Mouse (Mus musculus) embryonic fibroblast, embryonic 13.5 days (primary cell): ENCODE data around the gene Sult2b1. TPM values are rescaled to one million over a fixed set of nuclear protein-coding genes. Genes with fewer than 3 reads are reported as not detected.

Experiments
- H3K27ac ChIP-seq: 2 replicates; pipeline ENCODE4 v1.5.1; 2012; ENCODE audit warnings: low read length, control low read depth, inconsistent platforms; ENCODE audit not compliant: insufficient read depth
- H3K4me1 ChIP-seq: 2 replicates; pipeline ENCODE4 v1.6.1; 2011; ENCODE audit warnings: low read length; ENCODE audit not compliant: control insufficient read depth, insufficient read depth
- H3K4me3 ChIP-seq: 2 replicates; pipeline ENCODE4 v1.5.1; 2011; ENCODE audit warnings: mild to moderate bottlenecking, control low read depth, low read length; ENCODE audit not compliant: insufficient read depth
- CTCF ChIP-seq: IDR thresholded peaks from 2 replicates; pipeline ENCODE4 v1.5.1; 2011; ENCODE audit warnings: mild to moderate bottlenecking, control low read depth, low read length, moderate library complexity, borderline replicate concordance; ENCODE audit not compliant: insufficient read depth
- POLR2A ChIP-seq: IDR thresholded peaks from 2 replicates; pipeline ENCODE4 v1.6.1; 2011; ENCODE audit warnings: low read depth, mild to moderate bottlenecking, control low read depth, low read length, moderate library complexity
- polyA plus RNA-seq: library from polyadenylated mRNA; stranded (reverse); fragments of >200 nt; gene quantifications from 2 replicates; pipeline ENCODE4 v1.2.4, GENCODE M21; 2011; ENCODE audit warnings: low read depth; ENCODE audit not compliant: missing spikeins, insufficient read length

The Sult2b1 gene
- polyA plus RNA-seq, 1 experiment: 0.44 TPM

DNA sequence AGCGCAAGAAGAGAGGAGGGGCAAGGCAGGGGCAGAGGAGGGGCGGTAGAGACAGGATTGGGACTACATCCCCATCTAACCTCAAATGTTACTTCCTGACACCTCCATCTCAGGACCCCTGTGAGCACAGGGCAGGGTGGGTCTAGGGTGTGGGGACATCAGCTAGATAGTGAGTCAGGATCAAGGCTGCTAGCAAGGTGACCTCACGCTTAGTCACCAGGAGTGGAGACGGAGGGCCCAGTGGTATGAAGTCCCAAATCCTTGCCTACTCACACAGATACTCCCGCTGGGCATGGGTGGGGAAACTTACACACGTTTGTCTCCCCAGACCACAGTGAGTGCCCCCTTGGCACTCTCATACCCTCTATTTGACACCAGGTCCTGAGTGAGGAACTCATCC lies 18.1 kb upstream of the Sult2b1 start:
- TF ChIP-seq POLR2A: no peak
- no peak for TF ChIP-seq CTCF
- Histone ChIP-seq H3K4me1 (peaks cover 13% of the 10 kb centered on the region), H3K4me3 (no peak overlapping the region), H3K27ac (peak overlapping the region; percentile 75)

DNA sequence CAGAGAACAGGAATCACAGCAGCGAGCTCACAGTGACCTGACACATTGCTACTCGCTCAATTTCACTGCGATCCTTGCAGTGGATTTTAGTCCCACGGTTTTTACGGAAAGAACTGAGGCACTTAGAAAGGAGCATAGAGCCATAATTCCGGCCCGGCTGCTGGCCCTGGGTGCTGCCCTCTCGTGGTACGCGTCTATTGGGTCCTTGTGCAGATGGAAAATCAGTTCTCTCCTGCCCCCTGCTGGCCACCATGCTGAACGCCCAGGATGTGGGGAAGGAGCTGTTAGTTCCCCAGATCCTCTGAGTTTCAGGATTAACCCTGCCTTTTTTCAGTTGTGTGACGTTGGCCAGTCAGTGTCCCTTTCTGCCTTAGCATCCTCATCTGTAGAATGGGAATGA lies 16.9 kb upstream of the Sult2b1 start:
- no peak overlapping the region for H3K27ac ChIP-seq
- peaks cover 13% of the 10 kb centered on the region for H3K4me1 ChIP-seq
- TF ChIP-seq POLR2A: no peak
- TF ChIP-seq CTCF: peak; percentile 100
- H3K4me3 ChIP-seq: no peak overlapping the region

DNA sequence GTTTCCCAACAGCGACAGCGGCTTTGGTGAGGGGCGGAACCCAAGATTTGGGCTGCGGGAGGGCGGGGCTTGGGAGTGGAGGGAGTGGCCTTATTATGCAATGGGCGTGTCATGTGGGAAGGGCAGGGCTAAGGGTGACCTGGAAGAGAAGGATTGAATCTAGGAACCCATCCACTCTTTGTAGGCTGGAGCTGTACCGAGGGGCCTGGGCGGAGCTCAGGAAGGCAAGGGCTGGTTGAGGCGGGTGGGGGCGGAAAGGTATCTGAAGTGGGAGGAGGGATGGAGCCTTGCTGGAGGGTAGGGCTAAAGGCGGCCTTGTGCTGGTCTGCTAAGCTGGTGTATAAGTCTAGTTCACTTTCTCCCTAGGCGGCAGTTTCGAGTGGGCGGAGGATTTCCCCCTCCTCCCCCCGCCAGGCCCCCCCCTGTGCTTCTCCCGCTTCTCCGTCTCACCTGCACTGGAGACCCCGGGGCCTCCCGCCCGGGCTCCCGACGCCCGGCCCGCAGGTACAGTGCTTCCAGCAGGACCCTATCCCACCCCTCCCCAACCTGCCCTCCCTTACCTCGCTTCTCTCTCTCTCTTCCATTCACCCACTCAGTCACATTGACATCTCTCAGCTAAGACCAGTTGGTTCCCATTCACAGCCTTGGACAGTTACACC lies 16.2 kb upstream of the Sult2b1 start:
- no peak overlapping the region for H3K27ac ChIP-seq
- H3K4me3 ChIP-seq: no peak overlapping the region
- peaks cover 13% of the 10 kb centered on the region for H3K4me1 ChIP-seq
- TF ChIP-seq CTCF (no peak), POLR2A (no peak)

DNA sequence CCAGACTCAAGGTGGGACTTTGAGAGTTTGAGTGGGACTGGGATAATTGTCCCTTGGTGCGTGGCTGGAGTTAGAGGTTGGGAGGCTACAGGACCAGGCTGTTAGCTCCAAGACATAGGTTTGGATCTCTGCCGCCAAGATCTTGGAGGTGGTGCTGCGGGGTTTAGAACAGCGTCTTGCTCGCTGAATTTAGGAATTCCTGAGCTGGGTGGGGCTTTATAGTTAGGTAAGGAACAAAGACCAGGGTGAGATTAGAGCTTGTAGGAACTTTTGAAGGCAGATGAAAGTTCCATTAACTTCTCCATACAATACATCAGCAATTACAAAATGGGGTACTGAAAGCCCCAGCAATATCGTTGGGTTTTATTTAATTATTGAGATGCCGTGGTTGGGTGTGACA lies 15.5 kb upstream of the Sult2b1 start:
- H3K27ac ChIP-seq: no peak overlapping the region
- no peak overlapping the region for H3K4me3 ChIP-seq
- H3K4me1 ChIP-seq: peaks cover 13% of the 10 kb centered on the region
- TF ChIP-seq CTCF: no peak

DNA sequence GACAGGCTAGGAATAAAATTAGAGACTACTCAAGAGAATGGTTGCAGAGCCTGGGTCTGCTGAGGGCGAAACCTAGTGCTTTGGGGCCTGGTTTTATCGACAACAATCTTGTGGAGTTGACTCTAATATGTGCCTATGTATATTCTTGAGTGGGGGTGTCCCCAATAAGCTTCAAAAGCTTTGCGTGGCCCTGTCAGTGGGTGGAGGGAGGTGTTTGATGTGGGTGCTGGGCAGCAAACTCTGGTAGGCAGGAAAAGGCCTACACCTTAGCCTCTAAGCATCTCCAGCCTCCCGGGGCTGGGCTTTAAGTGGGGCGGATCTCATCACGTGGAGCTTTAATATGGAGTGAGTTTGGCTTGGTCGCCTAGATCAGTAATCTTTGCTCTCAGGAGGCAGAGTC lies 14.5 kb upstream of the Sult2b1 start:
- Histone ChIP-seq H3K4me1 (peaks cover 13% of the 10 kb centered on the region), H3K4me3 (no peak overlapping the region), H3K27ac (no peak overlapping the region)
- TF ChIP-seq CTCF (no peak), POLR2A (no peak)

DNA sequence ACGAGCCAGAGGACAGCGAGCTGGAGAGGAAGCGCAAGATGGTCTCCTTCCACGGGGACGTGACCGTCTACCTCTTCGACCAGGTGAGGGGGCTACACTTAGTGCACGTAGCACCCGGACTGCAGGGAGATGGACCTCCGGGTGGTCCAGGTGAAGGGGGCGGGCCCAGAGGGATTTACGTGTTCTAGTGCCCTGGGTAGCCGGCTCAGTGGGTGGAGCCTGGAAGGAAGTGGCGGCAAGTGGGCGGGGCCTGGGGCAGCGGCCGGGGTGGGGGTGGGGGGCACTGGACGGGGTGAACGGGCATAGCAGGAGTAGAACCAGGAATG lies 14.0 kb upstream of the Sult2b1 start:
- H3K4me1 ChIP-seq: peaks cover 13% of the 10 kb centered on the region
- H3K4me3 ChIP-seq: no peak overlapping the region
- no peak for TF ChIP-seq POLR2A
- no peak for TF ChIP-seq CTCF
- no peak overlapping the region for H3K27ac ChIP-seq

DNA sequence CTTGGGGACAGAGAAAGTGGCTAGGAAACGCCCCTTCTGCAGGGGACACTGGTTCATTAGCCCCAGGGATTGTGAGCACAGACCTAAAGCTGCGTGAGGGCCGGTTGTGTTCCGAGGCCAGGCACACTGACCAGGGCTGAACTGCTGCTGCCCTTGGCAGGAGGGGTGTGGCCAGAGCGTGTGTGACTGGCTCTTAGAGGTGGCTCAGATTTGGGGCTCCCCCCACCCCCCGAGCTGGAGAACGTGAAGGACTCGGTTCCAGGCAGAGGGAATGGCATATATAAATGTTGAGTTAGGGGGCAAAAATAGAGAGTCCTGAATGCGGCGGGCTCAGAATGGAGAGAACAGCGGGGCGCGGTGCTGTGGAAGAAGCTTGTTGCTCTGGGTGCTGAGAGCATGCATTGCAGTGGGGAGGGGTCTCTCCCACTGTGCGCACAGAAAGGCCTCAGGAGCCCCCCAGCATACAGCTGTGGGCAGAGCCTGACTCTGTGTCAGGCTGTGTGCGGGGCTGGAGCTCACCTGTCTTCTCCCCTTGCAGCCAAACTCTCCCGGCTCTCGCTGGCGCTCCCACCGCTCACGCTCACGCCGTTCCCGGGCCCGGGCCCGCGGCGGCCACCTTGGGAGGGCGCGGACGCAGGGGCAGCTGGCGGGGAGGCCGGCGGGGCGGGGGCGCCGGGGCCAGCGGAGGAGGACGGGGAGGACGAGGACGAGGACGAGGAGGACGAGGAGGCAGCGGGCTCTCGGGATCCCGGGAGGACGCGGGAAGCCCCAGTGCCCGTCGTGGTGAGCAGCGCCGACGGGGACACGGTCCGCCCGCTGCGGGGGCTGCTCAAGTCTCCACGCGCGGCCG lies 13.4 kb upstream of the Sult2b1 start:
- no peak overlapping the region for H3K27ac ChIP-seq

DNA sequence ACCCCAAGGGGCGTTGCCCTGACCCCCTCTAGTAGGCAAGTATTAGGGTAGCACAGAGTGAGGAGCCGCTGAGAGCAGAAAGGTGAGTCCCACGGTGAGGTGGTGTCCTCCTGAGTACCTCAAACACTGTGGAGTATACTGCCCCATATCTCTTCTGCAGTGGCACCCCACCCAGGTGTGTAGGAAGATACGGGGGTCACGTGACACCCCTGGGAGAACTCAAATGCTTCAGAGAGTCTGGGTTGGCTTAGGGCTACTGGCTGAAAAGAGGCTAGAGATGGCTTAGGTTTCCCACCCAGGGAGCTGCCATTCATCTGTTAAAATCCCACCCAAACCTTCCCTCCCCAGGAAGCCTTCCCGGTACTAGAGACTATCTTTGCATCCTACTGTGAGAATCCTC lies 12.5 kb upstream of the Sult2b1 start:
- TF ChIP-seq CTCF (no peak), POLR2A (no peak)
- no peak overlapping the region for H3K27ac ChIP-seq
- H3K4me1 ChIP-seq: peaks cover 3% of the 10 kb centered on the region; the same call in 1 of the 2 replicates
- H3K4me3 ChIP-seq: no peak overlapping the region

More for the DNA sequence above, 13.4 kb upstream of the Sult2b1 start:
- H3K4me3 ChIP-seq: no peak overlapping the region
- TF ChIP-seq CTCF (no peak), POLR2A (no peak)
- peaks cover 9% of the 10 kb centered on the region for H3K4me1 ChIP-seq

DNA sequence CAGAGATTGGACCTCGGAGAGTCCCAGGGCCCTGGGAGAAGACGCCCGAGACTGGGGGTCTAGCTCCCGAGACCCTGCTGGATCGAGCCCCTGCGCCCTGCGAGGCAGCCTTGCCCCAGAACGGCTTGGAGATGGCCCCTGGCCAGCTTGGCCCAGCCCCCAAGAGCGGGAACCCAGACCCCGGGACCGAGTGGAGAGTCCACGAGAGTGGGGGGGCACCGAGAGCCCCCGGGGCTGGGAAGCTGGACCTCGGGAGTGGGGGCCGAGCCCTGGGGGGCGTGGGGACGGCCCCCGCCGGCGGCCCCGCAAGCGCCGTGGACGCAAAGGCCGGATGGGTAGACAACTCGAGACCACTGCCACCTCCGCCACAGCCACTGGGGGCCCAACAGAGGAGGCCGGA lies 10.5 kb upstream of the Sult2b1 start:
- no peaks in the 10 kb centered on the region for H3K4me1 ChIP-seq
- no peak overlapping the region for H3K4me3 ChIP-seq
- H3K27ac ChIP-seq: no peak overlapping the region
- TF ChIP-seq CTCF (no peak), POLR2A (no peak)

DNA sequence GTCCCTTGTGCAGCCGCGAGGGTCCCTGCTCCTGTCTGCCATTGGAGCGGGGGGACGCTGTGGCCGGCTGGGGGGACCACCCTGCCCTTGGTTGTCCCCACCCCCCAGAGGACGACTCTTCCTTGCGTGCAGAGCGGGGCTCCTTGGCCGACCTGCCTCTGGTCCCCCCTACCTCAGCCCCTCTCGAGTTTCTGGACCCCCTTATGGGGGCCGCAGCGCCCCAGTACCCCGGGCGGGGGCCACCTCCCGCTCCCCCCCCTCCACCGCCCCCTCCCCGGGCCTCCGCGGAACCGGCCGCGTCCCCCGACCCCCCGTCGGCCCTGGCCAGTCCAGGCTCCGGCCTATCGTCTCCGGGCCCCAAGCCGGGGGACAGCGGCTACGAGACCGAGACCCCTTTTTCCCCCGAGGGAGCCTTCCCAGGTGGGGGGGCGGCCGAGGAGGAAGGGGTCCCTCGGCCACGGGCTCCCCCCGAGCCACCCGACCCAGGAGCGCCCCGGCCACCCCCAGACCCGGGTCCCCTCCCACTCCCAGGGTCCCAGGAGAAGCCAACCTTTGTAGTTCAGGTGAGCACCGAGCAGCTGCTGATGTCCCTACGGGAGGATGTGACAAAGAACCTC lies 9.6 kb upstream of the Sult2b1 start:
- TF ChIP-seq CTCF (no peak), POLR2A (no peak)
- no peaks in the 10 kb centered on the region for H3K4me1 ChIP-seq
- no peak overlapping the region for H3K27ac ChIP-seq
- no peak overlapping the region for H3K4me3 ChIP-seq
